Mouse (Mus musculus) kidney, adult 8-10 months (tissue): ENCODE results near the gene Mettl27.
A peak's percentile ranks its signal among the peaks of the same experiment; 100 is the strongest.

Experiments
- DNase-seq, 2 experiments: peaks; one replicate each; pipeline ENCODE4 v3.0.0; 2022

The Mettl27 gene

GRCm38 (mm10) chr5:134932179-134932902 is at the start of gene Mettl27:
Gene Mettl27 (plus strand): TSS chr5:134932368.
- peak; percentile 91 to 94 for DNase-seq

GRCm38 (mm10) chr5:134883077-134883476 is 49.1 kb upstream of the Mettl27 start:
- no peak for DNase-seq

DNA sequence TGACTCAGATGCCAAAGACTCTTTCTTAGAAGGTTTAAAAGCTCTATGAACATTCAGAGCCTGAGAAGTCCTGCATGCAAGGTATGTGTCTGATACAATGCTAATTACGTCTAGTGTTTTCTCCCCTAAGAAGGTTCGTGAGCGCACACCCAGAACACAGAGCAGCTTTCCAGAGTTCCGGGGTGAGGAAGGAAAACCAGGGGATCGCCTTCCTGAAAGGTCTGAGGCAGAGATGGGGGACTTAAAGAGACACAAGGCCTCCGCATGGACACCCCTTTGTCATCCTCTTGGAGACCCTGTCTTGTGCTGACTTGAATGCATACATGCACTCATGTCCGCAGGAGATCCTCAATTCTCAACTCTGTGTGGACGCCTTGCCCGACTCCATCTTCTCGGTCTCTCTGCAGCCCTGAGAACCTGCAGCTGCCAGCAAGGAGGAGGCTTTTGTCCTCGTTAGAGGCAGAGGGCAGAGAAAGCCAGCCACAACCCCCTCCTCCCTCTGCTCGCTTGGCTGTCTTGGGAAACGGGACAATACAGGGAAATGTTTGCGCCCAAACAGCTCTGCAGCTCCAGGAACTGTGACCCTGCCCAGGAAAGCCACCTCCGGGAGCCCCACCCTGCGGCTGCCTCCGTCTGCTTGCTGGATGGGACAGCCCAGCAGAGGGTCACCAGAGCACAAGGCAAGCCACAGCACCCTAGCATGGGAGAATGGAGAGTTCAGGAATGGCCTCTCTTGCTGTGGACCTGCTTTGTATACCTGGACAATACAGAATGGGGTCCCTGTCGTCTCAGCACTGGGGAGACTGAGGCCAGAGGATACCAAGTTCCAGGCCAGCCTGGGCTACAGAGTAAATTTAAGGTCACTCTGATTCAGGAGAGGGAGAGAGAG is 44.5 kb upstream of the Mettl27 start:
- DNase-seq: peak; percentile 63 to 71

DNA sequence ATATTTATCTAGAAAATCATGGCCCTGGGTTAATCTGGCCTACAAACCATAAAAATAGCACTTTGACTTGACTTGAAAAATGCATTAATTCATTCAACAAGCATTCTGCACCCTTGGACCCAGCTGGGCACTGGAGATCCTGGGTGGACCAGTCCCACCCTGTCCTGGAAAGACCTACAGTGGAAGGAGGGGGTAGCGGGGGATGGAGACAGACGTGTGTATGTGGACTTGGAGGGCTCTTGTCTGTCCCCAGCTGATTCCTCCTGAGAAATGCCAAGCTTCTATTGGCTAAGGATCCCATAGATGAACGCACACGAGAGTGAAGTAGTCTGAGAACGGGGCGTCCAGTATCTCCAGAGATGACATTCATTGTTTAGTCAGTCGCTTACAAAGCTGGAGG is 43.7 kb upstream of the Mettl27 start:
- DNase-seq: no peak

- DNase-seq: no peak
Measured at GRCm38 (mm10) chr5:134890601-134891054, 41.5 kb upstream of the Mettl27 start.

GRCm38 (mm10) chr5:134891552-134891951 is 40.6 kb upstream of the Mettl27 start:
- DNase-seq: peak in 1 of 2 experiments; percentile 15

- no peak for DNase-seq
Measured at GRCm38 (mm10) chr5:134892717-134893116, 39.5 kb upstream of the Mettl27 start.

DNA sequence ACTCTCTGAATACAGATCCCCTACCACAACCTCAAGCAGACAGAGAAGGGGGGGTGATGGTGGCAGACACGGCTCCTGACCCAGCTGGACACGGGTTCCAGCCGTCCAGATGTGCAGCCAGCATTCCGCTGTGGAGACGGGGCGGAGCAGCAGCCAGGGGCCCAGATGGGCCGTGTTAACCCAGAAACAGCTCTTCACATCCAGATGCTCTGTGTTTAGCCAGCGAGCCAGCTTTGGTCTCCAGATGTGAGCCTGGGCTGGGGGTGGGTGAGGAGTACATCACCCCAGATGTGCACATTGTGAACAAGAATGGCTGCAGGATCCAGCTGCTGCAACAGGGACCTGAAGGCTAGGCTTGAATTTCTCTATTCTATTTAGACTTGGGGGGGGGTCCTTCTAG is 36.9 kb upstream of the Mettl27 start:
- DNase-seq: no peak

DNA sequence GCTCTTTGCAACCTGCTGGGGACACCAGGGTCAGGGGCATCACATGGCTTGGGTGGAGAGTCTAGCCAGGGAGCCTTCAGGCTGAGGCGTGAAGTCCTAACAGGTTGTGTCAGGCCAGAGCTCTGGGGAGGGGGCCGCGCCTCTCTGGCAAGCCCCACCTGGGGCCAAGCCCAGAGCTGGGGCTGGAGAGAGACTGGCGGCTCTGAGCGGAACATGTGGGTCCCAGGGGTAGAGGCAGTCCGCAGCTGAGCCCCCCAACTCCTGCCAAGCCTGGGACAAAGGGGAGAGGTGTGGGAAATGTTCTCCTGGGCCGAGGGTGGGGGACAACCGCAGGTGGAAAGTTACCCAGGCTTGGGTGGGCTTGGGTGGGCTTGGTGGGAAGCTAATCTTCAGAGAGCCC is 35.2 kb upstream of the Mettl27 start:
- DNase-seq: no peak

- DNase-seq: no peak
Measured at GRCm38 (mm10) chr5:134897596-134897995, 34.6 kb upstream of the Mettl27 start.

- peak; percentile 38 to 53 for DNase-seq
Measured at GRCm38 (mm10) chr5:134901012-134901643, 31.0 kb upstream of the Mettl27 start.

GRCm38 (mm10) chr5:134901644-134902027 is 30.5 kb upstream of the Mettl27 start:
- no peak for DNase-seq

- DNase-seq: no peak
Measured at GRCm38 (mm10) chr5:134906633-134907032, 25.5 kb upstream of the Mettl27 start, which contains the start of gene Tmem270. Gene Tmem270 (minus strand): TSS chr5:134906733.

DNA sequence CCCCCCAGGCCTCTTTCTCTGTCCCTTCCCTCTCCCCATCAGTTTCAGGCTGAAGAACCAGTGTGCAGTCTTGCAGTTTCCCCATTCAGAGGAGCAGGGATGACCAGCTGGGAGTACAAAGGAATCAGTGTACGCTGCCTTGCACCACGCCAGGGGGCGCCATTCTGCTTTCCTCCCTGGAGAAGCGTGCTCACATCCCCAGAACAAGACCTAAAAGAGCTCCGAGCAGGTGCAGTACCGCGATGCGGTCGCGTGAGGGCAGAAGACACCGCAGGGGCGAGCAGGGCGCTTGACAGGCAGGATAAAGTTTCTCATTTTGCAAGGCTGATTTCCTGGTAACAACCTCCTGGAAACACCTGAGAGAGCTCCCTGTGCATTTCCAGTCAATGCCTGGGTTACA is 25.0 kb upstream of the Mettl27 start:
- DNase-seq: peak; percentile 90 to 95

DNA sequence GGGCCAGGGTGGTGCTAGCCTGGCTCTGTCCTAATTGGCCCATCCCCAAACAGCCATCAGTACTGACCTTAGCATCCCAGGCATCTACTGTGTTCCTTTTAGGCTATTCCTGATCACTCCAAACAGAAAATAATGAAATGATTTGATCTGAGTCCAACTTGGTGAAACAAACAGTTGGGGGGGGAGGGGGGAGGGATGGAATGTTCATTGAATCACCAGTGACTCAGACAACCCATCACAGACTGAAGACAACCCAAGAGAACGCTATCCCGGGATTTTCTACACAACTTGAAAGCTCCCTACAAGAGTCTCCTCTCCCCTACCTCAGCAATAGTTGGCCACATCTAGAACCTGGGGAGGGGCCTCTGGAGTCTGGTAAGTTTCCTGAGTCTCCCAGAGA is 20.3 kb upstream of the Mettl27 start:
- no peak for DNase-seq

DNA sequence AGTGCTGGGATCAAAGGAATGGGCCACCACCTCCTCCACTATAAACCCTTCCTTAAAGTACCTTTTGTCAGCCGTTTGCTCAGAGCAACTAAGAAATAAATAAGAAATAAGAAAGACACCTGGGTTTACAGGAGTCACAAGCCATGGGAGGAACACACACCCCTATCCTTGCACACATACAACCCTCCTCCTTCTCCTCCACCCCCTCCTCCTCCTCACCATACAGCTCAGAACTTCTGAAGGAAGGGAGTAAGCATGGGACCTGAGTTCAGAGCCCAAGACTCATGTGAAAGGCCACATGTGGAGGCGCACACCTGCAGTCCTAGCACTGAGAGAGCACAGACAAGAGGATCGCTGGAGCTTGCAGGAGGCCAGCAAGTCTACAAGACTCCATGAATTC is 18.8 kb upstream of the Mettl27 start:
- DNase-seq: no peak

GRCm38 (mm10) chr5:134913753-134914152 is 18.4 kb upstream of the Mettl27 start:
- DNase-seq: no peak

GRCm38 (mm10) chr5:134914510-134914909 is 17.7 kb upstream of the Mettl27 start:
- DNase-seq: no peak

GRCm38 (mm10) chr5:134915311-134915710 is 16.9 kb upstream of the Mettl27 start, which contains the start of gene Cldn13:
Gene Cldn13 (minus strand): TSS chr5:134915526.
- no peak for DNase-seq

DNA sequence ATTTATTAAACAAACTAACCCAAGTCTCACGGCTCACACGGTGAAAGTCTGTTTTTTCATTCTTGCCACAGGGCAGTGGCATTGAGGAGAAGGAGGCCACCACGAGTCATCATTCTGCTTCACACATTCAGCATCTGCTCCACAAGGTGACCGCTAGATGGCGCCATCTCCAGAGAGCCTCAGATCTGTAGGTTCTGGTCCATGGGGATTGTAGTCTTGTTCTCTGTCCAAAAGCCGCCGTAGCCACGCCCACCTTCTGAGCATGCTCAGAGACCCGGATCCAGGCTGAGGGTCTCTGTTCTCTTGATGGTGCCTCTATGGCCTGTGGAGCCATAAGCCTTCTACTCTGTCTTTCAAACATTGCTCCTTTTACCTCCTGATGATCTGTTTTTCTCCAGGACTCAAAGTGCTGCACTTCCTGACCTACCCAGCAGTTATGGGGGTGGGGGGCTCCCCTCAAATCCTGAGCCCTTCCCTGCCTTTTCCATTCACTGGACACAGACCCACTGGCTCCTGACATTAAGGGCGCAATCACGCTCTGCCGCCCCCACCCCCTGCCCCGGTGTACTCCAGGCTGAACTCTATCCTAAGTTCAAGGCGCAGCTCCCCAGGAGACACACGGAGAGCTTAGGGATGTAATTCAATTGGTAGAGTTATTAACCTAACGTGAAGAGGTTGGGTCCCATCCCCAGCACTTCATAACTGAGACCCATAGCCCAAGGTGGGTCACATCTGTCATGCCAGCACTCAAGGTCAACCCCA is 13.9 kb upstream of the Mettl27 start:
- DNase-seq: peak; percentile 43 to 74

- DNase-seq: no peak
Measured at GRCm38 (mm10) chr5:134919097-134919496, 13.1 kb upstream of the Mettl27 start.

DNA sequence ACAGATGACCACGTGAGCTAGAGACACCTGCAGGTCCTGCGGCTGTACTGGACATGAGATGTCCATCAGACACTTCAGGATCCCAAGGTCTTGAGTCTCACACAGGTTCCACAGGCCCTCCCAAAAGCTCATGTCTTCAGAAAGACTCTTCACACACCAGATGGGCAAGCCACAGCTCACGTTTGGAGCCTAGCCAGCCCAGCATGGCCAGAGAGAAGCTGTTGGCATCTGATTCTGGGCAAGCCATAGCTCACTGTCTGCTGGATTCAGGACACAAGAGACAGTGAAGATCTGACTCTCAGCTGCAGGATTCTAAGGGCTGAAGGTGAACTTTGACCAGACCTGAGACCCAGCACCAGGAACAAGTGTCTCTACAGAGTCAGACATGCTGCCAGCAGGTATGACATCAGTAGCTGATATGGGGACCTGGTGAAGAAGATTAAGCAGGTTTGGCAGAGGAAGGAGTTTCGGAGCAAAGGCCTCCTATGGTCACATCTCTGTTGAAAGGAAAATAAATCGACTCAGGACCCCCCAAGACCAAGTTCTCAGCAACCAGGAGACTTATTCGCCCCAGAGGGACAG is 12.0 kb upstream of the Mettl27 start:
- no peak for DNase-seq
